Mouse (Mus musculus) CD8-positive naive resting alpha-beta T cell, adult 57 days (primary cell): Measurements from ENCODE around the gene Ntrk1. TPM values are rescaled to one million over a fixed set of nuclear protein-coding genes. Genes with fewer than 3 reads are reported as not detected.

Experiments
- total RNA-seq: library from RNA; stranded (reverse); gene quantifications from one replicate; pipeline ENCODE4 v1.2.4, GENCODE M21; 2023

The Ntrk1 gene
- not detected for total RNA-seq

DNA sequence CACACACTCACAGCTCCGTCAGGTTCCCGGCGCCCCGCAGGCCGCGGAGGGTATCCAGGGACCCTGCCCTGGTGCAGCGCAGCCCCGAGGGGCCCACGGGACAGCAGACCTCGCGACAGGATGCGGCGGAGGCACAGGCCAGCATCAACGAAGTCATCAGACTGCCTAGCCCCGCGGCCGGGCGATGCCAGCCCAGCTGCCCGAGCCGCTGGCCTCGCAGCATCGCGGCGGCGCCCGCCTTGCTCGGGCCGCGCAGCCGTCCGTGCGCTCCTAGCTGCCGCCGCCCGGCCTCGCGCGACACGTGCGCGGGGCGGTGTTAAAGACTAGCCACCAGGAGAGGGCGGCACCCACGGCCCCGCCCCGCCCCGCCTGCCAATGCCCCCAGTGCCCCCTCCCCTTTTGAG, at the start of gene Ntrk1:
Gene Ntrk1 (minus strand): TSS at position 241 of the 404 bp plus-strand sequence.

DNA sequence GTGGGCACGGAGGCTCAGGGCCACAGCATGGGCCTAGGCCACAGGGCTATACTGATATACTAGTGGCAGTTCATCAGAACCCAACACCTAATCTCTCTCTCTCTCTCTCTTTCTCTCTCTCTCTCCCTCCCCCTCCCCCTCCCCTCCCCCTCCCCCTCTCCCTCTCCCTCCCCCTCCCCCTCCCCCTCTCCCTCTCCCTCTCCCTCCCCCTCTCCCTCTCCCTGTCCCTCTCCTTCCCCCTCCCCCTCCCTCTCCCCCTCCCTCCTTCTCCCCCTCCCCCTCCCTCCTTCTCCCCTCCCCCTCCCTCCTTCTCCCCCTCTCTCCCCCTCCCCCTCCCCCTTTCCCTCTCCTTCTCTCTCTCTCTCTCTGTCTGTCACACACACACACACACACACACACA, 29.2 kb upstream of the Ntrk1 start, which contains the start of gene Pear1:
Gene Pear1 (minus strand): TSS at position 101 of the 400 bp plus-strand sequence.

DNA sequence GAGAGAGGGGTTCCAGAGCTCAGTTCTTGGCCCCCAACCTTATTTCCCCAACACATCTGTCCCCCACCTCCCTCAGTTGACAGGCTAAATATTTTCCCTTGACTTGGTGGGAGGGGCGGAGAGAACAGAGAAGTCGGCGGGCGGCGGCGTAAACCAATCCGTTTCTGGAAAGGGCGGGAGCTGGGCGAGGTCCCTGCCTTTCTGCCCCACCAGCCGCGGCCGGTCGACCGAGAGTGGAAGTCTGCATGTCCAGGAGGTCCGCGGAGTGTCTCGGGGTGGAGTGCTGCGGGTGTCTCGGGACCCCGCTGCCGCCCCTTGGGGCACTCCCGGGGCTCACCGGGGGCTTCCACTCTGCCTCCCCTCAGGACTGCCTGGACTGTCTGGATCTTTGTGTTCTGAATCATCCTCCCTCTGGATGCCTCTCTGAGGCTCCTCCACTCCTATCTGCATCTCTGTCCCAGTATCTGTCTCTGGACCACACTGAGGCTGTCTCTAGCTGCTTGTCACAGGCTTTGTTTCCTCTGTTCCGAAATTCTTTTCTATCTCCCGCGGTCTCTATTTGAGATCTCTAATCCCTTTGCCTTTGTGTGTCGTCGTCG, 1.9 kb upstream of the Ntrk1 start, which contains the start of gene Insrr:
Gene Insrr (plus strand): TSS at position 216 of the 599 bp plus-strand sequence.

DNA sequence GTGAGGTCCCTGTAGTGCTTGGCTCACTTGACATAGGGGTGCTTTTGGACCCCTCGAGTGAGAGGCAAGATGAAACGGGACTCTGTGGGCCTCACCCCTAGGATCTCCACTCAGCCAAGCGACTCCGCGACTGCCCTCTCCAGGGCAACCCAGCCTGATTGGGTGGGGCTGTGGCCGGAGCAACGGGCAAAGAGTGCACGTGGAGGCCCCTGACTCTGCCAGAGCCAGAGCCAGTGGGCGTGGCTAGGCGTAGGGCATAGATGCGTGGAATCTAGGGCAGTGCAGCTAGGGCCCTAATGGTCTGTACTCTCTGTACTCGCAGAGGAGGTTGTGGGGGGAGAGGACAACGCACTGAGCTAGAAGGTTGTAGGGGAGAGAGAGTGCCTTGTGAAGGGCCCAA, 46.5 kb downstream of the Ntrk1 start, which contains the start of gene Lrrc71:
Gene Lrrc71 (minus strand): TSS at position 195 of the 400 bp plus-strand sequence.

Other genes with a start within 250 kb of the Ntrk1 start
- 24.3 TPM for gene Arhgef11, start 177.6 kb downstream of the Ntrk1 start, total RNA-seq
- 0.12 TPM for gene Lrrc71, start 46.5 kb downstream of the Ntrk1 start, total RNA-seq
- not detected for gene Insrr, start 1.8 kb upstream of the Ntrk1 start, total RNA-seq
- 16.7 TPM for gene Pear1, start 29.1 kb upstream of the Ntrk1 start, total RNA-seq
- 262 TPM for gene Sh2d2a, start 51.6 kb upstream of the Ntrk1 start, total RNA-seq
- 58.1 TPM for gene Prcc, start 90.4 kb upstream of the Ntrk1 start, total RNA-seq
- gene Hdgf, start 111.2 kb upstream of the Ntrk1 start, total RNA-seq = 79.8 TPM
- gene Mrpl24, start 124.3 kb upstream of the Ntrk1 start, total RNA-seq = 150 TPM
- gene Isg20l2, start 135.2 kb upstream of the Ntrk1 start, total RNA-seq = 60.8 TPM
- gene Rrnad1, start 135.6 kb upstream of the Ntrk1 start, total RNA-seq = 26.4 TPM
- gene Crabp2, start 153.5 kb upstream of the Ntrk1 start, total RNA-seq = 2.1 TPM
- gene Nes, start 175.9 kb upstream of the Ntrk1 start, total RNA-seq = not detected
- gene Bcan, start 205.1 kb upstream of the Ntrk1 start, total RNA-seq = not detected
- not detected for gene Hapln2, start 232.4 kb upstream of the Ntrk1 start, total RNA-seq
- 26.0 TPM for gene Gpatch4, start 247.9 kb upstream of the Ntrk1 start, total RNA-seq